Mouse (Mus musculus): Measurements from ENCODE around the gene Parp11. TPM values are rescaled to one million over a fixed set of nuclear protein-coding genes. Genes with fewer than 3 reads are reported as not detected.

Gene Parp11
- 5.8 and 6.4 TPM in 2 replicates for polyA plus RNA-seq (2012; rRNA removed)

GRCm38 (mm10) chr6:127446436-127446890 is at the start of gene Parp11:
Gene Parp11, plus strand, starts transcription at chr6:127446840.

Other genes with a start within 250 kb of the Parp11 start
- 0.29 and 0.44 TPM in 2 replicates for gene Cracr2a, start 114.5 kb downstream of the Parp11 start, polyA plus RNA-seq (2012; rRNA removed)